Mouse (Mus musculus) intestine, embryonic 16.5 days (tissue): ENCODE measurements around the gene Gns. TPM values are rescaled to one million over a fixed set of nuclear protein-coding genes. Genes with fewer than 3 reads are reported as not detected.

Source experiments
- ATAC-seq: fragments of 200-750 bp; cut with Nextera tagmentation; 2 replicates; pipeline ENCODE4 v1.8.0; 2017; ENCODE audit warnings: moderate TSS enrichment, moderate library complexity
- H3K27ac ChIP-seq: fragments of 300-500 bp; sonication (generic); 2 replicates; pipeline ENCODE4 v1.5.1; 2014; ENCODE audit warnings: mild to moderate bottlenecking, low read length
- H3K27me3 ChIP-seq: fragments of 300-500 bp; sonication (generic); replicated peaks from 2 replicates; pipeline ENCODE4 v1.6.1; 2014; ENCODE audit warnings: low read length, control low read depth, mixed read lengths; ENCODE audit not compliant: control insufficient read depth, insufficient read depth
- H3K36me3 ChIP-seq: fragments of 300-500 bp; sonication (generic); 2 replicates; pipeline ENCODE4 v1.6.1; 2014; ENCODE audit warnings: low read length, control low read depth; ENCODE audit not compliant: control insufficient read depth, insufficient read depth
- H3K4me1 ChIP-seq: fragments of 300-500 bp; sonication (generic); 2 replicates; pipeline ENCODE4 v1.6.1; 2014; ENCODE audit warnings: low read length, control low read depth, mixed read lengths; ENCODE audit not compliant: control insufficient read depth, insufficient read depth
- H3K4me2 ChIP-seq: fragments of 300-500 bp; sonication (generic); 2 replicates; pipeline ENCODE4 v1.6.1; 2014; ENCODE audit warnings: low read depth, low read length, control low read depth
- H3K4me3 ChIP-seq: fragments of 300-500 bp; sonication (generic); 2 replicates; pipeline ENCODE4 v1.5.1; 2014; ENCODE audit warnings: mild to moderate bottlenecking, low read length
- H3K9ac ChIP-seq: fragments of 300-500 bp; sonication (generic); 2 replicates; pipeline ENCODE4 v1.6.1; 2014; ENCODE audit warnings: low read depth, low read length
- H3K9me3 ChIP-seq: fragments of 300-500 bp; sonication (generic); 2 replicates; pipeline ENCODE4 v1.6.1; 2016; ENCODE audit warnings: low read length, control low read depth; ENCODE audit not compliant: control insufficient read depth
- WGBS: fragments of 180-500 bp; shearing (Covaris S2); extraction: QIAGEN DNeasy Blood & Tissue Kit; methylation state at CpG from one replicate; pipeline ENCODE4 v1.1.7; 2014; 5-methylcytosine and 5-hydroxymethylcytosine counted together
- polyA plus RNA-seq: library from polyadenylated mRNA; unstranded; fragments of >200 nt; fragmentation: Nextera tagmentation; extraction: Ambion mirVana; gene quantifications from 2 replicates; pipeline ENCODE4 v1.2.1, GENCODE M21; 2015

Gene Gns
- polyA plus RNA-seq, 1 experiment from 2014 or later: 43.3 TPM

- Histone ChIP-seq H3K36me3 (peaks cover 28% of the 10 kb centered on the region), H3K27ac (peak overlapping the region; percentile 76)
- ATAC-seq: peak; percentile 23
These were observed 11.0 kb downstream of the Gns start for GRCm38 (mm10) chr10:121375649-121376493.

GRCm38 (mm10) chr10:121376530-121377271, 11.8 kb downstream of the Gns start:
- Histone ChIP-seq H3K4me1 (peaks cover 14% of the 10 kb centered on the region), H3K36me3 (peaks cover 31% of the 10 kb centered on the region), H3K4me2 (no peak overlapping the region), H3K9ac (no peak overlapping the region), H3K27ac (peak overlapping the region; percentile 76), H3K4me3 (no peak overlapping the region), H3K27me3 (no peaks in the 10 kb centered on the region), H3K9me3 (no peaks in the 10 kb centered on the region)
- peak; percentile 84 for ATAC-seq
- WGBS: 80% methylated on average over 24 of the region's 24 CpGs

More at GRCm38 (mm10) chr10:121375649-121376493, 11.0 kb downstream of the Gns start:
- no peak overlapping the region for H3K4me2 ChIP-seq
- H3K9me3 ChIP-seq: no peaks in the 10 kb centered on the region
- WGBS: 76% methylated on average over 24 of the region's 24 CpGs
- H3K4me3 ChIP-seq: no peak overlapping the region
- H3K9ac ChIP-seq: no peak overlapping the region
- no peaks in the 10 kb centered on the region for H3K27me3 ChIP-seq
- peaks cover 14% of the 10 kb centered on the region for H3K4me1 ChIP-seq

GRCm38 (mm10) chr10:121379387-121379786, 14.5 kb downstream of the Gns start:
- WGBS: 94% methylated on average over 3 of the region's 3 CpGs

GRCm38 (mm10) chr10:121381280-121381679, 16.4 kb downstream of the Gns start:
- Histone ChIP-seq H3K27ac (no peak overlapping the region), H3K4me2 (no peak overlapping the region), H3K27me3 (no peaks in the 10 kb centered on the region), H3K36me3 (peaks cover 33% of the 10 kb centered on the region), H3K9me3 (no peaks in the 10 kb centered on the region), H3K4me1 (peaks cover 13% of the 10 kb centered on the region), H3K9ac (no peak overlapping the region), H3K4me3 (no peak overlapping the region)
- no peak for ATAC-seq
- 78% methylated on average over 18 of the region's 18 CpGs for WGBS

More at GRCm38 (mm10) chr10:121379387-121379786, 14.5 kb downstream of the Gns start:
- Histone ChIP-seq H3K4me2 (no peak overlapping the region), H3K4me1 (peaks cover 14% of the 10 kb centered on the region), H3K27me3 (no peaks in the 10 kb centered on the region), H3K9ac (no peak overlapping the region), H3K4me3 (no peak overlapping the region), H3K9me3 (no peaks in the 10 kb centered on the region), H3K27ac (no peak overlapping the region), H3K36me3 (peaks cover 33% of the 10 kb centered on the region)
- no peak for ATAC-seq

- 80% methylated on average over 13 of the region's 13 CpGs for WGBS
- Histone ChIP-seq H3K27ac (peak overlapping the region; percentile 56), H3K4me2 (no peak overlapping the region), H3K9me3 (no peaks in the 10 kb centered on the region), H3K4me1 (peaks cover 14% of the 10 kb centered on the region), H3K36me3 (peaks cover 21% of the 10 kb centered on the region), H3K27me3 (no peaks in the 10 kb centered on the region), H3K9ac (no peak overlapping the region), H3K4me3 (no peak overlapping the region)
- ATAC-seq: peak; percentile 72
These were observed 19.8 kb downstream of the Gns start for GRCm38 (mm10) chr10:121384710-121385109.

- peak overlapping the region; percentile 52; the same call in 1 of the 2 replicates for H3K27ac ChIP-seq
- H3K36me3 ChIP-seq: peaks cover 24% of the 10 kb centered on the region; the same call in 1 of the 2 replicates
These were observed 20.8 kb downstream of the Gns start for GRCm38 (mm10) chr10:121385695-121386094.

GRCm38 (mm10) chr10:121386347-121386746, 21.5 kb downstream of the Gns start:
- H3K9ac ChIP-seq: 0 out of 2 replicates have a peak overlapping the region, but pooled peaks have one; percentile 15
- H3K27ac ChIP-seq: peak overlapping the region; percentile 52
- H3K4me1 ChIP-seq: peaks cover 14% of the 10 kb centered on the region
- H3K9me3 ChIP-seq: no peaks in the 10 kb centered on the region
- ATAC-seq: no peak
- no peaks in the 10 kb centered on the region for H3K27me3 ChIP-seq
- H3K36me3 ChIP-seq: peaks cover 21% of the 10 kb centered on the region; the same call in 1 of the 2 replicates
- WGBS: 41% methylated on average over 9 of the region's 9 CpGs
- H3K4me2 ChIP-seq: no peak overlapping the region
- H3K4me3 ChIP-seq: no peak overlapping the region

More at GRCm38 (mm10) chr10:121385695-121386094, 20.8 kb downstream of the Gns start:
- peak; percentile 53 for ATAC-seq
- H3K27me3 ChIP-seq: no peaks in the 10 kb centered on the region
- H3K4me2 ChIP-seq: no peak overlapping the region
- WGBS: 68% methylated on average over 6 of the region's 6 CpGs
- peaks cover 14% of the 10 kb centered on the region for H3K4me1 ChIP-seq
- no peak overlapping the region for H3K9ac ChIP-seq
- H3K4me3 ChIP-seq: no peak overlapping the region
- no peaks in the 10 kb centered on the region for H3K9me3 ChIP-seq

GRCm38 (mm10) chr10:121390602-121391001, 25.7 kb downstream of the Gns start:
- 75% methylated on average over 10 of the region's 10 CpGs for WGBS
- H3K4me2 ChIP-seq: no peak overlapping the region
- peaks cover 11% of the 10 kb centered on the region for H3K4me1 ChIP-seq
- H3K27me3 ChIP-seq: no peaks in the 10 kb centered on the region
- H3K36me3 ChIP-seq: peaks cover 17% of the 10 kb centered on the region; the same call in 1 of the 2 replicates
- no peak overlapping the region for H3K4me3 ChIP-seq
- ATAC-seq: no peak
- no peak overlapping the region for H3K27ac ChIP-seq
- no peak overlapping the region for H3K9ac ChIP-seq
- H3K9me3 ChIP-seq: no peaks in the 10 kb centered on the region

- no peak overlapping the region for H3K27ac ChIP-seq
- peaks cover 17% of the 10 kb centered on the region; the same call in 1 of the 2 replicates for H3K36me3 ChIP-seq
- H3K9ac ChIP-seq: no peak overlapping the region
- H3K4me1 ChIP-seq: no peaks in the 10 kb centered on the region
- no peaks in the 10 kb centered on the region for H3K9me3 ChIP-seq
- H3K27me3 ChIP-seq: no peaks in the 10 kb centered on the region
- 89% methylated on average over 8 of the region's 8 CpGs for WGBS
- H3K4me2 ChIP-seq: no peak overlapping the region
- H3K4me3 ChIP-seq: no peak overlapping the region
- no peak for ATAC-seq
These were observed 27.0 kb downstream of the Gns start for GRCm38 (mm10) chr10:121391901-121392300.
